Mouse (Mus musculus): ENCODE data around the gene Metrnl.

Gene Metrnl

GRCm38 (mm10) chr11:121740906-121741305, 39.6 kb downstream of the Metrnl start:
- no peak for DNase-seq

DNA sequence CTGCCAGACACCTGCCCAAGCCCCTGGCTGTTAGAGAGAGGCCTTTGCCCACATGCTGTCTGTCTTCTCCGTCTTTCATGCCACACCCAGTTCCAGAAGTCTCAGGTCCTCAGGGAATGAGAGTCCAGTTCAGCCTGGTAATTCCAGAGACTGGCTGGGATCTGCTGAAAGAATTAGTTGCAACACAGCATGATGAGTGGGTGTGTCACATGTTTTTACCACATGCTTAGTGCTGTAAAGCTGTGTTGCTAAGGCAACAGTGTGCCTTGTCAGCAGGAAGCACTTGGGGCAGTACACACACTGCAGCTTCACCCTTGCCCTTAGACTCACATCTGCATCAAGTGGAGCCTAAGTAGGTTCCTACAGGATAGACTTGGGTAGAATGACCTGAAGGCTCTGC, 40.1 kb downstream of the Metrnl start:
- no peak for DNase-seq

GRCm38 (mm10) chr11:121743113-121743512, 41.8 kb downstream of the Metrnl start:
- DNase-seq = no peak

DNA sequence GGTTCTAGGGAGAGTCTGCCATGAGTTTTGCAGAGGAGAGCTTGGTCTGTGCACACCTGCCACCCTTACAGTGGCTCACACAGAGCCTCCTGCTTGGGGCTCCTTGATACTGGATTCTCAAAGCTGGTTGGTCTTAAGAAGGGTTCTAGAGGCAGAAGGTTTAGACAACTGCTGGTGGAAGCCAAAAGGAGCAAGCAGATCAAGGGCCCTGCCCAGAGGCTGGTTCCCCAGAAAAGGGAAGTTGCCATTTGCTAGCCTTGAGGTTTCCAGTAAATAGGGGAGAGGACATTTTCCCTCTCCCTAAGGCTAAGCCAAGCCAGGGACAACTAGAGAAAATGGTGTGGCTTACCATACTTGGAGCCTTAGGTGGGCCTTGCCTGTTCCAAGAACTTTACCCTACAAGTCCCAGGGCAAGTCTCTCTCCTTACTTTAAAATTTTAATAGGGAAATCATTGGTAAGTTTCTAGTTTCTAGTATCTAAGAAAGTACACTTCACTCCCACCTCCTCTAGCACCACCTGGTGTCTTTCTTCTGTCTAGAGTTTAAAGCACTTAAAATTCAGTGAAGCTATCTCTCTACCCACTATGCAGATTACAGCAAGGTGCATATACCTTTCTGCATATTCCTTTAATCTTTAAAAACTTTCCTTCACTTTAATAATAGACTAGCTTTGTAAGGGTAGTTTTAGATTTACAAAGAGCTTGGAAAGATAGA, 42.7 kb downstream of the Metrnl start:
- no peak for DNase-seq

DNA sequence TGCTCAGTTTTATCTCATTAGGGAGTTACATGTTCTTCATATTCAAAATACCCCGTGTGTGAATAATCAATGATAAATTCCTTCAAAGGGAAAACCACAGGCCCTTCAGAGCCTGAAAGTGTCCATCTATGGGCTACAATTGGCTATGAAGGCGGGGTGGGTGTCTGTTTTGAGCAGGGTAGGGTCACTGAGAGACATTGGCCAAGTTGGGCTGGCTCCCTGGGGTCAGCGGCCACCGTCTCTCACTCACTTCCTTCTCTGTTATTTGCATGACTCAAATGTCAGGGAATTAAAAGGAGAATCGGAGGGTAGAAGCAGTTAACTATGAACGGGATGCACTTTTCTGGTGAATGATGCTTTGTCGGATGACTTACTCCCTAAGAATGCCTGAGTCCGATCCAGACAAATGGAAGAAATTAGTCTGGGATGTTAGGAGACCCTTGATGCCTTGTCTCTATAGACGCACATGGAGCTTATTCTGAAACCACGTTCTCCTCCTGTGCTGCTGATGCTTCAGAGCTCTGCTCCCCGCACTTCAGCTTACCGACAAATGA, 45.7 kb downstream of the Metrnl start:
- no peak for DNase-seq

DNA sequence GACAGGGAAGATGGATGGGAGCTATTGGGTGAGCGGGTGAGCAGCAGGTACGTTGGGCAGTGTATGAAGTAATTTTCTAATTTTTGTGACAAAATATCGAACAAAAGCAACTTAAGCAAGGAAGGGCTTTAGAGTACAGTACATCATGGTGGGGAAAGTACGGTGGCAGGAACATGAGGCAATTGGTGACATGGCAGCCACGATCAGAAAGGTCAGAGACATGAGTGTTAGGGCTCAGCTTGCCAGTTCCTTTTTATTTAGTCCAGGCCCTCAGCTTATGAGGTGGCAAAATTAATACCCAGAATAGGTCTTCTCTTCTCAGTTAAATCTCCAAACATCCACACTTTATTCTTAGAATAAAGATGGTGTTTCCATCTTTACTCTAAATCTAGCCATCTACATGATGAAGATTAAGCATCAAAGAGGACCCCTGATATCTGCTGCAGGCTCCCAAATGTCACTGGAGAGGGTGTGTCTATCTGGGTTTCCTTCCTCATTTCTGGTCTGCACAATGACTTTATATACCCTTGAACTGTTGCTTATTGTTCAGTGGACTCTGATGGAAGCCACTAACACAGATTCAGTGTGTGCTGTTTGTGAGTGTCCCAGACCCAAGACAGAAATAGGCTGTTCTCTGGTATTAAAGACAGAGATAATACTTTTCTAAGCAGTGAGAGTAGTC, 46.8 kb downstream of the Metrnl start:
- no peak for DNase-seq
